16 mouse cellular contexts compared by ENCODE assay signal in genomic region chr13:3673151-3673550, GRCm38 (mm10).
"Had no signal": no experiment of that assay in that cellular context is flagged by ENCODE, and none has a peak within 500 bp of the region (broad histone marks: within the 10 kb centered on the region; RNA-seq: fewer than 3 reads in every experiment).

No protein-coding gene starts in this region.

- H3K9me3 ChIP-seq: liver, embryonic 13.5 days had no signal

- H3K4me1 ChIP-seq: neural tube, embryonic 12.5 days had no signal

- DNase-seq: kidney, adult 11 months; kidney, adult 9 months; kidney, postnatal 36 days; layer of hippocampus, adult 9-11 months; layer of hippocampus, postnatal 36 days; liver; liver, embryonic 13.5 days; liver, postnatal 0 days; midbrain, embryonic 14.5 days; retina, postnatal 1 day; right cerebral cortex, postnatal 4 days; spleen, adult 18-20 months; thymus, adult 2 months; thymus, postnatal 25 days had no signal

- ATAC-seq: liver, postnatal 0 days had no signal

- H3K4me2 ChIP-seq: liver, embryonic 13.5 days; neural tube, embryonic 12.5 days had no signal

- H3K36me3 ChIP-seq: liver, embryonic 13.5 days; neural tube, embryonic 12.5 days had no signal

- H3K27ac ChIP-seq: kidney, postnatal 0 days; liver, embryonic 13.5 days; neural tube, embryonic 12.5 days had no signal

- H3K27me3 ChIP-seq: liver, embryonic 13.5 days; neural tube, embryonic 12.5 days had no signal

- H3K9ac ChIP-seq: liver, embryonic 13.5 days; liver, postnatal 0 days; neural tube, embryonic 12.5 days had no signal

- H3K4me3 ChIP-seq: liver, embryonic 13.5 days; neural tube, embryonic 12.5 days had no signal
